ENCODE assay signal across 10 mouse cellular contexts in the genomic region with DNA sequence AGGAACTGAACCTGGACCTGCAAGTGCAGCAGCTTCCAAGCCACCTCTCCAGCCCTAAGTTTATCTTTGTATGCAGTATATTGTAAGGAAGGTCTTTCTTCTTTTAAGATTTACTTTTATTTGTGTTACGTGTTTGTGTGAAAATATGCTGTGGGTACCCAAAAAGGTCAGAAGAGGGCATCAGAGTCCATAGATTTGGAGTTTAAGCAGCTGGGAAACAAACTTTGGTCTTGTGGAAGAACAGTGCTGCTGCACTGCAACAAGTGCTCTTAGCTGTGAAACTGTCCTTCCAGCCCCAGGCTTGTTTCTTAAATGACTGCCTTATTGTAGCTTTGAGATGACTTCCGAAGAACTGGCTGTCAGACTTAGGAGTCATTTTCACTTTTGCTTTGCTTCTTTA.
DNase-seq lines count a peak whose midpoint lies in the region; ATAC-seq and TF ChIP-seq lines count a peak whose summit lies in the region.
"Had no signal": no experiment of that assay in that cellular context is flagged by ENCODE, and none has a peak within 500 bp of the region (broad histone marks: within the 10 kb centered on the region; RNA-seq: fewer than 3 reads in every experiment).

No protein-coding gene starts in this region.

- CTCF ChIA-PET in Patski (lab: Charles Lee): interaction anchor here (1.0 to 2.9 kb wide), 8 partner anchors 8 to 89 kb away, joined by 3 to 17 read pairs (median 4); no protein-coding TSS in a partner anchor

- POLR2A ChIA-PET in Patski (lab: Charles Lee): no interaction called here

- no peak overlapping the region for H3K4me3 ChIP-seq in heart, postnatal 0 days (ENCODE audit: low read depth, low read length)
- H3K4me3 ChIP-seq in hindbrain, embryonic 10.5 days: no peak overlapping the region
- H3K4me3 ChIP-seq: embryonic facial prominence, embryonic 12.5 days had no signal

- no peak overlapping the region for H3K27ac ChIP-seq in heart, postnatal 0 days (ENCODE audit: low read depth)
- H3K27ac ChIP-seq in hindbrain, embryonic 10.5 days: no peak overlapping the region
- H3K27ac ChIP-seq: embryonic facial prominence, embryonic 12.5 days had no signal

- TF ChIP-seq EP300 in heart, postnatal 0 days (IDR thresholded peaks at IDR 0.05; ENCODE audit: low read depth): no peak

- intact Hi-C loops in left cerebral cortex, postnatal 4 days (cut with DNase I): no loop called here

- H3K9me3 ChIP-seq in heart, postnatal 0 days (replicated peaks; ENCODE audit: control insufficient read depth, low read length): no peaks in the 10 kb centered on the region
- H3K9me3 ChIP-seq in hindbrain, embryonic 10.5 days: no peaks in the 10 kb centered on the region
- H3K9me3 ChIP-seq: embryonic facial prominence, embryonic 12.5 days had no signal

- in situ Hi-C loops in Patski (cut with MboI; ENCODE audit: low pct_unique_long_range_greater_than_20kb): loop anchor here (10.0 kb wide), 1 partner anchor 75 kb away; no protein-coding TSS in a partner anchor

- peak; percentile 19 for DNase-seq in kidney, postnatal 14 days
- DNase-seq in kidney, adult 18-20 months: no peak
- DNase-seq in Patski (ENCODE audit: low read depth, low spot score): no peak
- no peak for DNase-seq in heart, postnatal 0 days (ENCODE audit: low spot score)
- no peak for DNase-seq in hindbrain, embryonic 10.5 days (ENCODE audit: low spot score)
- no peak for DNase-seq in left cerebral cortex, postnatal 4 days
- DNase-seq: thymus, postnatal 4 days had no signal

- ATAC-seq in Patski: peak; percentile 44
- no peak for ATAC-seq in heart, postnatal 0 days (ENCODE audit: insufficient read depth, low read depth)
- peak; percentile 62; the same call in 1 of the 2 replicates for ATAC-seq in megakaryocyte, adult 5-6 weeks (ENCODE audit: poor library complexity, severe bottlenecking)
- ATAC-seq: hindbrain, embryonic 16.5 days had no signal

- no peak overlapping the region for H3K9ac ChIP-seq in heart, postnatal 0 days (replicated peaks; ENCODE audit: low read depth, low read length)
- H3K9ac ChIP-seq: embryonic facial prominence, embryonic 12.5 days had no signal

- H3K4me1 ChIP-seq in heart, postnatal 0 days (ENCODE audit: control insufficient read depth, insufficient read depth): no peaks in the 10 kb centered on the region
- no peaks in the 10 kb centered on the region for H3K4me1 ChIP-seq in hindbrain, embryonic 10.5 days (replicated peaks)
- H3K4me1 ChIP-seq: embryonic facial prominence, embryonic 12.5 days had no signal

- 92% methylated on average over 2 of the region's 2 CpGs for WGBS in heart, postnatal 0 days
- WGBS in hindbrain, embryonic 10.5 days: 90% methylated on average over 2 of the region's 2 CpGs

- no peaks in the 10 kb centered on the region for H3K27me3 ChIP-seq in Patski
- H3K27me3 ChIP-seq in heart, postnatal 0 days (ENCODE audit: control insufficient read depth, insufficient read depth, low read length): no peaks in the 10 kb centered on the region
- H3K27me3 ChIP-seq in hindbrain, embryonic 10.5 days (ENCODE audit: insufficient read depth, poor library complexity, severe bottlenecking): no peaks in the 10 kb centered on the region
- H3K27me3 ChIP-seq: embryonic facial prominence, embryonic 12.5 days had no signal

- H3K4me2 ChIP-seq in heart, postnatal 0 days (ENCODE audit: low read depth, low read length): no peak overlapping the region
- H3K4me2 ChIP-seq: embryonic facial prominence, embryonic 12.5 days had no signal

- TF ChIP-seq CTCF in Patski (IDR thresholded peaks at IDR 0.05): peak; percentile 62
- peak; percentile 25; the same call in 1 of the 2 replicates for TF ChIP-seq CTCF in heart, postnatal 0 days (IDR thresholded peaks at IDR 0.05; ENCODE audit: low read depth)

- peaks cover 74% of the 10 kb centered on the region for H3K36me3 ChIP-seq in heart, postnatal 0 days (replicated peaks; ENCODE audit: control insufficient read depth, insufficient read depth, low read length)
- peaks cover 79% of the 10 kb centered on the region for H3K36me3 ChIP-seq in hindbrain, embryonic 10.5 days
